Mouse (Mus musculus): ENCODE data around the gene Cdh9. TPM values are rescaled to one million over a fixed set of nuclear protein-coding genes. Genes with fewer than 3 reads are reported as not detected.

Gene Cdh9
- not detected for total RNA-seq (2023)

DNA sequence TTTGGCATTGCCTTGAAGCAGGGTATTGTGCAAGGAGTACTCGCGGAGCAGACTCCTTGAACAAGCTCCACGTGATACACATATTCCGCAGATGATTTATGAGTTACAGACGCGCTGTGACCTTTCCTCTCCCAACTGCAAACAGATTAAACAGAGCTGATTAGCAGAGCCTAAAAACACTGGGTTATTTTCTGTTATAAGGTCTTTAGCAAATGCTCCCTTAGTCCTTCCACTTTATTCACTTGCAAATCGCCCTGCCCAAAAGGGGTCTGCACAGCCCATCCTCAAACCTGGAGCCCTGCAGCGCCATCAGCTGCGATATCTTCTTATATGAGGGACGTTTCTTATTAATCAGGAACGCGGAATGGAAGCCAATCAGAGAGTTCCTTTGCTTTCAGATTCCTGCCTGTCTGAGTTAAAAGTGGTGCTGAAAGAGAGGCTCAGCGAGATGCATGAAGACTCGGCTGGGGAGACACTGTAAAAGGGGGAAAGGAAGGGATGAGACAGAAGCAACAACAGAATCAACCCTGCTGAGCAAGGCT, at the start of gene Cdh9:
Gene Cdh9, plus strand, starts transcription at position 287 of the 542 bp plus-strand sequence.

